Mouse (Mus musculus): ENCODE measurements around the gene Dtnb. TPM values are rescaled to one million over a fixed set of nuclear protein-coding genes. Genes with fewer than 3 reads are reported as not detected.
A peak's percentile ranks its signal among the peaks of the same experiment; 100 is the strongest.

Gene Dtnb
- polyA plus RNA-seq, 1 experiment from 2014 or later: 14.2 TPM

- ATAC-seq (replicated peaks; ENCODE audit: extremely low read depth, insufficient read depth, low FRiP score): no peak
- H3K36me3 ChIP-seq (ENCODE audit: control insufficient read depth, insufficient read depth): no peaks in the 10 kb centered on the region
- 0 out of 2 replicates have a peak, but pooled peaks cover 3% of the 10 kb centered on the region for H3K4me1 ChIP-seq (ENCODE audit: control insufficient read depth, insufficient read depth, low read length)
- H3K9ac ChIP-seq (ENCODE audit: low read length): no peak overlapping the region
- no peaks in the 10 kb centered on the region for H3K9me3 ChIP-seq (replicated peaks; ENCODE audit: control insufficient read depth, low read length)
- H3K4me3 ChIP-seq (ENCODE audit: low read length): no peak overlapping the region
- H3K27ac ChIP-seq (ENCODE audit: low read length): no peak overlapping the region
- WGBS: 73% methylated on average over 4 of the region's 4 CpGs
- no peaks in the 10 kb centered on the region for H3K27me3 ChIP-seq (ENCODE audit: control insufficient read depth, insufficient read depth, low read length)
- H3K4me2 ChIP-seq (ENCODE audit: low read depth, low read length): no peak overlapping the region
Measured at GRCm38 (mm10) chr12:3563659-3564058, 8.5 kb upstream of the Dtnb start.

- Histone ChIP-seq H3K4me1 (ENCODE audit: control insufficient read depth, insufficient read depth, low read length) (peaks cover 15% of the 10 kb centered on the region; the same call in 1 of the 2 replicates), H3K27ac (ENCODE audit: low read length) (no peak overlapping the region), H3K36me3 (ENCODE audit: control insufficient read depth, insufficient read depth) (no peaks in the 10 kb centered on the region), H3K27me3 (ENCODE audit: control insufficient read depth, insufficient read depth, low read length) (no peaks in the 10 kb centered on the region), H3K4me2 (ENCODE audit: low read depth, low read length) (no peak overlapping the region), H3K4me3 (ENCODE audit: low read length) (no peak overlapping the region), H3K9ac (ENCODE audit: low read length) (no peak overlapping the region), H3K9me3 (replicated peaks; ENCODE audit: control insufficient read depth, low read length) (no peaks in the 10 kb centered on the region)
- ATAC-seq (replicated peaks; ENCODE audit: extremely low read depth, insufficient read depth, low FRiP score): 0 out of 2 replicates have a peak, but pooled peaks have one; percentile 21
- WGBS: 26% methylated on average over 5 of the region's 5 CpGs
Measured at GRCm38 (mm10) chr12:3568461-3568991, 3.7 kb upstream of the Dtnb start.

GRCm38 (mm10) chr12:3570711-3571400, 1.3 kb upstream of the Dtnb start:
- no peaks in the 10 kb centered on the region for H3K9me3 ChIP-seq (replicated peaks; ENCODE audit: control insufficient read depth, low read length)
- no peak overlapping the region for H3K9ac ChIP-seq (ENCODE audit: low read length)
- peaks cover 17% of the 10 kb centered on the region; the same call in 1 of the 2 replicates for H3K4me1 ChIP-seq (ENCODE audit: control insufficient read depth, insufficient read depth, low read length)
- no peak overlapping the region for H3K4me2 ChIP-seq (ENCODE audit: low read depth, low read length)
- no peak for ATAC-seq (replicated peaks; ENCODE audit: extremely low read depth, insufficient read depth, low FRiP score)
- no peak overlapping the region for H3K4me3 ChIP-seq (ENCODE audit: low read length)
- no peaks in the 10 kb centered on the region for H3K36me3 ChIP-seq (ENCODE audit: control insufficient read depth, insufficient read depth)
- H3K27ac ChIP-seq (ENCODE audit: low read length): no peak overlapping the region
- WGBS: 84% methylated on average over 4 of the region's 4 CpGs
- H3K27me3 ChIP-seq (ENCODE audit: control insufficient read depth, insufficient read depth, low read length): no peaks in the 10 kb centered on the region

GRCm38 (mm10) chr12:3572581-3573397, 608 bp downstream of the Dtnb start:
- H3K36me3 ChIP-seq (ENCODE audit: control insufficient read depth, insufficient read depth): no peaks in the 10 kb centered on the region
- H3K4me1 ChIP-seq (ENCODE audit: control insufficient read depth, insufficient read depth, low read length): peaks cover 17% of the 10 kb centered on the region; the same call in 1 of the 2 replicates
- H3K27ac ChIP-seq (ENCODE audit: low read length): peak overlapping the region; percentile 49
- peak overlapping the region; percentile 82 for H3K9ac ChIP-seq (ENCODE audit: low read length)
- H3K27me3 ChIP-seq (ENCODE audit: control insufficient read depth, insufficient read depth, low read length): no peaks in the 10 kb centered on the region
- WGBS: 1% methylated on average over 52 of the region's 53 CpGs
- H3K4me3 ChIP-seq (ENCODE audit: low read length): peak overlapping the region; percentile 73
- H3K9me3 ChIP-seq (replicated peaks; ENCODE audit: control insufficient read depth, low read length): no peaks in the 10 kb centered on the region
- peak overlapping the region; percentile 76 for H3K4me2 ChIP-seq (ENCODE audit: low read depth, low read length)
- peak; percentile 73 for ATAC-seq (replicated peaks; ENCODE audit: extremely low read depth, insufficient read depth, low FRiP score)

GRCm38 (mm10) chr12:3573410-3573809, 1.2 kb downstream of the Dtnb start:
- Histone ChIP-seq H3K4me2 (ENCODE audit: low read depth, low read length) (peak overlapping the region; percentile 76), H3K36me3 (ENCODE audit: control insufficient read depth, insufficient read depth) (no peaks in the 10 kb centered on the region), H3K9me3 (replicated peaks; ENCODE audit: control insufficient read depth, low read length) (no peaks in the 10 kb centered on the region), H3K27ac (ENCODE audit: low read length) (no peak overlapping the region), H3K9ac (ENCODE audit: low read length) (peak overlapping the region; percentile 82), H3K27me3 (ENCODE audit: control insufficient read depth, insufficient read depth, low read length) (no peaks in the 10 kb centered on the region), H3K4me3 (ENCODE audit: low read length) (peak overlapping the region; percentile 73), H3K4me1 (ENCODE audit: control insufficient read depth, insufficient read depth, low read length) (peaks cover 15% of the 10 kb centered on the region; the same call in 1 of the 2 replicates)
- ATAC-seq (replicated peaks; ENCODE audit: extremely low read depth, insufficient read depth, low FRiP score): no peak
- WGBS: 44% methylated on average over 6 of the region's 6 CpGs

- Histone ChIP-seq H3K4me3 (ENCODE audit: low read length) (no peak overlapping the region), H3K4me2 (ENCODE audit: low read depth, low read length) (no peak overlapping the region), H3K9ac (ENCODE audit: low read length) (no peak overlapping the region), H3K4me1 (ENCODE audit: control insufficient read depth, insufficient read depth, low read length) (peaks cover 14% of the 10 kb centered on the region; the same call in 1 of the 2 replicates), H3K36me3 (ENCODE audit: control insufficient read depth, insufficient read depth) (no peaks in the 10 kb centered on the region), H3K27ac (ENCODE audit: low read length) (no peak overlapping the region), H3K9me3 (replicated peaks; ENCODE audit: control insufficient read depth, low read length) (no peaks in the 10 kb centered on the region), H3K27me3 (ENCODE audit: control insufficient read depth, insufficient read depth, low read length) (no peaks in the 10 kb centered on the region)
- no peak for ATAC-seq (replicated peaks; ENCODE audit: extremely low read depth, insufficient read depth, low FRiP score)
- 92% methylated on average over 4 of the region's 4 CpGs for WGBS
Measured at GRCm38 (mm10) chr12:3574670-3575069, 2.5 kb downstream of the Dtnb start.

- ATAC-seq (replicated peaks; ENCODE audit: extremely low read depth, insufficient read depth, low FRiP score): no peak
- 60% methylated on average over 2 of the region's 2 CpGs for WGBS
- no peak overlapping the region for H3K4me3 ChIP-seq (ENCODE audit: low read length)
- no peaks in the 10 kb centered on the region for H3K27me3 ChIP-seq (ENCODE audit: control insufficient read depth, insufficient read depth, low read length)
- no peaks in the 10 kb centered on the region for H3K9me3 ChIP-seq (replicated peaks; ENCODE audit: control insufficient read depth, low read length)
- no peak overlapping the region for H3K4me2 ChIP-seq (ENCODE audit: low read depth, low read length)
- no peaks in the 10 kb centered on the region for H3K36me3 ChIP-seq (ENCODE audit: control insufficient read depth, insufficient read depth)
- H3K27ac ChIP-seq (ENCODE audit: low read length): no peak overlapping the region
- H3K9ac ChIP-seq (ENCODE audit: low read length): no peak overlapping the region
- H3K4me1 ChIP-seq (ENCODE audit: control insufficient read depth, insufficient read depth, low read length): peaks cover 6% of the 10 kb centered on the region
Measured at GRCm38 (mm10) chr12:3579958-3580530, 7.9 kb downstream of the Dtnb start.

- no peak for ATAC-seq (replicated peaks; ENCODE audit: extremely low read depth, insufficient read depth, low FRiP score)
- WGBS: 78% methylated on average over 4 of the region's 4 CpGs
- Histone ChIP-seq H3K4me1 (ENCODE audit: control insufficient read depth, insufficient read depth, low read length) (peaks cover 6% of the 10 kb centered on the region), H3K4me2 (ENCODE audit: low read depth, low read length) (no peak overlapping the region), H3K4me3 (ENCODE audit: low read length) (no peak overlapping the region), H3K9me3 (replicated peaks; ENCODE audit: control insufficient read depth, low read length) (no peaks in the 10 kb centered on the region), H3K27me3 (ENCODE audit: control insufficient read depth, insufficient read depth, low read length) (no peaks in the 10 kb centered on the region), H3K9ac (ENCODE audit: low read length) (no peak overlapping the region), H3K36me3 (ENCODE audit: control insufficient read depth, insufficient read depth) (no peaks in the 10 kb centered on the region), H3K27ac (ENCODE audit: low read length) (no peak overlapping the region)
Measured at GRCm38 (mm10) chr12:3582604-3583003, 10.4 kb downstream of the Dtnb start.
